Mouse (Mus musculus): ENCODE results near the gene Saxo1. TPM values are rescaled to one million over a fixed set of nuclear protein-coding genes. Genes with fewer than 3 reads are reported as not detected.

Saxo1 gene
- polyA plus RNA-seq, 1 experiment from 2014 or later, result not detected

DNA sequence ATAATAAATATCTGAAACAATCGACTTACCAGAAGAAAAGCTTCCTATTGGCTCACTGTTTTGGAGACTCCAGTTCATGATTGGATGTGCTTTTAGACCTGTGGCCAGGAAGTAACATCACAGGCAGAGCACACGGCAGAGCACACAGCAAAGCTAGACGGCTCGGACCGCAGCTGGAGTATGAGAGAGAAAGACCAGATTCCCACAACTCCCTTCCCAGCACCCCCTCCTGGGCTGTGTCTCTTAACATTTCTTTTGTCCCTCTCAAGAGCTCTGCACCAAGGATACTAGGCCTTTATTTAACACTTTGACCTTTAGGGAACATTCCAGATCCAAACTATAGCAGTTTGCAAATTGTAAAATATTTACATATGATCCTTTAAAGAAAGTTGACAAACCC lies 19.2 kb downstream of the Saxo1 start:
- Histone ChIP-seq H3K27me3 (ENCODE audit: control insufficient read depth, insufficient read depth, low read length) (no peaks in the 10 kb centered on the region), H3K9me3 (ENCODE audit: control insufficient read depth, low read length) (no peaks in the 10 kb centered on the region), H3K4me2 (replicated peaks; ENCODE audit: low read depth, low read length) (no peak overlapping the region), H3K4me3 (ENCODE audit: low read depth, low read length) (no peak overlapping the region), H3K27ac (ENCODE audit: low read depth, low read length) (no peak overlapping the region), H3K4me1 (replicated peaks; ENCODE audit: control insufficient read depth, insufficient read depth, low read length) (no peaks in the 10 kb centered on the region), H3K9ac (ENCODE audit: low read depth, low read length) (no peak overlapping the region), H3K36me3 (ENCODE audit: control insufficient read depth, insufficient read depth, low read length) (no peaks in the 10 kb centered on the region)
- ATAC-seq (ENCODE audit: low FRiP score), result no peak
- no peak for DNase-seq (ENCODE audit: low spot score)
- WGBS, result 89% methylated on average over 5 of the region's 5 CpGs

DNA sequence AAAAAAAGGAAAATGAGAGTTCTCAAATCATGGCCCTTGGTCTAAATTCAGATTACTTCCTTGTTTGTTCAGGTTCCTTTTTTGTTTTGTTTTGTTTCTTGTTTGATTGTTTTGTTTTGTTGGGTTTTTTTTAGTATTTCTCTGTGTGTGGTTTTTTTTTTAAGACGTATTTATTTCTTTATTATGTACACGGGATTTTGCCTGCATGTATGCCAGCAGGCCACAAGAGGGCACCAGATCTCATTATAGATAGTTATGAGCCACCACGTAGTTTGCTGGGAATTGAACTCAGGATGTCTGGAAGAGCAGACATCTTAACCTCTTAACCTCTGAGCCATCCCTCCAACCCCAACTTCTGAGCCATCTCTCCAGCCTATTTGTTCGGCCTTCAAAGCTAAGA lies 20.2 kb downstream of the Saxo1 start:
- ATAC-seq (ENCODE audit: low FRiP score), result no peak

DNA sequence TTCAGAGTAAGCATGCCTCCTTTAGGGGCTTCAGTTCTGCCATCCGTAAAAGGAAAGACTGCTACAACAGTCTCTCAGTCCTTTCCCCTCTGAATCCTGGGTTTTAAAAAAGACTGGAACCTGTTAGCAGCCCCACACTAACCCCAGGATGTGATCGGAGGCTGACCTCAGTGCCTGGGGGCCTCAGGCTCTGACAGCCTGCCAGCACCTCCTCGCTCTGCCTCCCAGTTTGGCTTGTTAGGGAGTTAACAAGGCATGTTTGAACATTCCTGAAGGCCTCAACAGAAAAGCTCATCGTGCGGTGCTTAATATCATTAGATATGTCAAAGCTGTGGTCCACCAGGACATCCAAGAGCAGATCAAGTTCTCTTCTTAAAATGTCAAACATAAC lies 24.0 kb downstream of the Saxo1 start:
- no peak overlapping the region for H3K4me3 ChIP-seq (ENCODE audit: low read depth, low read length)
- H3K27me3 ChIP-seq (ENCODE audit: control insufficient read depth, insufficient read depth, low read length), result no peaks in the 10 kb centered on the region
- H3K27ac ChIP-seq (ENCODE audit: low read depth, low read length), result no peak overlapping the region
- H3K36me3 ChIP-seq (ENCODE audit: control insufficient read depth, insufficient read depth, low read length), result no peaks in the 10 kb centered on the region
- ATAC-seq (ENCODE audit: low FRiP score) (no peak), DNase-seq (ENCODE audit: low spot score) (no peak)
- H3K9ac ChIP-seq (ENCODE audit: low read depth, low read length), result no peak overlapping the region
- H3K4me2 ChIP-seq (replicated peaks; ENCODE audit: low read depth, low read length), result no peak overlapping the region
- no peaks in the 10 kb centered on the region for H3K9me3 ChIP-seq (ENCODE audit: control insufficient read depth, low read length)
- WGBS, result 63% methylated on average over 5 of the region's 5 CpGs
- H3K4me1 ChIP-seq (replicated peaks; ENCODE audit: control insufficient read depth, insufficient read depth, low read length), result no peaks in the 10 kb centered on the region

More for the DNA sequence above, 20.2 kb downstream of the Saxo1 start:
- WGBS, result 40% methylated on average over 4 of the region's 4 CpGs
- no peaks in the 10 kb centered on the region for H3K27me3 ChIP-seq (ENCODE audit: control insufficient read depth, insufficient read depth, low read length)
- no peaks in the 10 kb centered on the region for H3K4me1 ChIP-seq (replicated peaks; ENCODE audit: control insufficient read depth, insufficient read depth, low read length)
- DNase-seq (ENCODE audit: low spot score), result peak; percentile 48
- no peak overlapping the region for H3K9ac ChIP-seq (ENCODE audit: low read depth, low read length)
- H3K9me3 ChIP-seq (ENCODE audit: control insufficient read depth, low read length), result no peaks in the 10 kb centered on the region
- H3K4me3 ChIP-seq (ENCODE audit: low read depth, low read length), result no peak overlapping the region
- no peak overlapping the region for H3K27ac ChIP-seq (ENCODE audit: low read depth, low read length)
- no peaks in the 10 kb centered on the region for H3K36me3 ChIP-seq (ENCODE audit: control insufficient read depth, insufficient read depth, low read length)
- no peak overlapping the region for H3K4me2 ChIP-seq (replicated peaks; ENCODE audit: low read depth, low read length)

DNA sequence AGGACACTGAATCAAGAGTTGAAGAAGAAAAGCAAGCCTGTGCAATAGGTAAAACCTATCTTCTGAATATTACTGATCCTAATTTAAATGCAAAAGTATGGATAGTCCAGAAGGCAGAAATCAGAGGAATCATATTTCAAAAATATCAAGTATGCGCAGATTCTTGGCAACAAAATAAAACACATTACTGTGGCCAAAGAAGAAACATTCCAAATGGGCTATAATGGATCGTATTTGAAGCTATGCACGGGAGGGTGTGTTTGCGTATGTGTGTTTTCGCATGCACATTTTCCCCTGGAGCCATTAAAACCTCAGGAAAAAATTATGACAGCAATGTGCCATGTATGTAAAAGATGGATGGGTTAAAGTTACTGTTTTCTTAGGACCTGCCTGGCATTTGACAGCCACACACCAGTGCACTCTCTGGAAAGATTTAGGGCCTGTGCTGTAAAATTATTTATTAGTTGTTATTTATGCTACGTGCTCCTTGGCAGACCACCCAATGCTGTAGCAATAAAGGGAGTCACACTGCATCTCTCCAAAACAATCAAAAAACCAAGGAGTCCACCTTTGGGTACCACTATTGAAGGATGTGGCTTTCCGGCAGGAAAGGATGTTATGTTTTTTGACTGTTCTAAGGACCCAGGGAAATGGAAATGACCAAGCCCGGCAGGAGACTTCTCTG lies 24.6 kb downstream of the Saxo1 start:
- Histone ChIP-seq H3K4me3 (ENCODE audit: low read depth, low read length) (no peak overlapping the region), H3K4me1 (replicated peaks; ENCODE audit: control insufficient read depth, insufficient read depth, low read length) (no peaks in the 10 kb centered on the region), H3K36me3 (ENCODE audit: control insufficient read depth, insufficient read depth, low read length) (no peaks in the 10 kb centered on the region), H3K9me3 (ENCODE audit: control insufficient read depth, low read length) (no peaks in the 10 kb centered on the region), H3K27me3 (ENCODE audit: control insufficient read depth, insufficient read depth, low read length) (no peaks in the 10 kb centered on the region), H3K27ac (ENCODE audit: low read depth, low read length) (no peak overlapping the region), H3K4me2 (replicated peaks; ENCODE audit: low read depth, low read length) (no peak overlapping the region), H3K9ac (ENCODE audit: low read depth, low read length) (no peak overlapping the region)
- 88% methylated on average over 8 of the region's 8 CpGs for WGBS
- no peak for ATAC-seq (ENCODE audit: low FRiP score)
- DNase-seq (ENCODE audit: low spot score), result no peak

DNA sequence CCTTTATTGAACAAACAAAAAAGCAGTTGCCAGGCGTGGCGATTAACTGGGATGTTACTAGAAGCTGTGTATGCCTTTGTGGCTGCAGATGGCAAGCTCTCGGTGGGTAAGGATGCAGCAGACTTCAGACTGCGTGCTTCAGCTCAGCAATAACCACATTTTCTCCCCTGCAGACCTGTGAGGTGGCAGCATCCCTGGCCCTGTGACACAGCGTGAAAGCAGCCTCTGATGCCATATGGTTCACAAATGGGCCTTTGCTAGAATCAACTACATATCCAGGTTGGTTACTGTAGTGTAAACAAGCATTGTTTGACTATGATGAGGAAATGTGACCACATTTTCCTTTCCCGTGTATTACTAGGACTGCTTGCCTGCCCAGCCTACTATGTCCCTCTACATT lies 29.0 kb downstream of the Saxo1 start:
- H3K4me1 ChIP-seq (replicated peaks; ENCODE audit: control insufficient read depth, insufficient read depth, low read length), result no peaks in the 10 kb centered on the region
- WGBS, result 71% methylated on average over 6 of the region's 6 CpGs
- no peaks in the 10 kb centered on the region for H3K27me3 ChIP-seq (ENCODE audit: control insufficient read depth, insufficient read depth, low read length)
- H3K4me2 ChIP-seq (replicated peaks; ENCODE audit: low read depth, low read length), result no peak overlapping the region
- ATAC-seq (ENCODE audit: low FRiP score), result no peak
- no peaks in the 10 kb centered on the region for H3K36me3 ChIP-seq (ENCODE audit: control insufficient read depth, insufficient read depth, low read length)
- H3K9me3 ChIP-seq (ENCODE audit: control insufficient read depth, low read length), result no peaks in the 10 kb centered on the region
- H3K9ac ChIP-seq (ENCODE audit: low read depth, low read length), result no peak overlapping the region
- DNase-seq (ENCODE audit: low spot score), result no peak
- no peak overlapping the region for H3K27ac ChIP-seq (ENCODE audit: low read depth, low read length)
- no peak overlapping the region for H3K4me3 ChIP-seq (ENCODE audit: low read depth, low read length)

DNA sequence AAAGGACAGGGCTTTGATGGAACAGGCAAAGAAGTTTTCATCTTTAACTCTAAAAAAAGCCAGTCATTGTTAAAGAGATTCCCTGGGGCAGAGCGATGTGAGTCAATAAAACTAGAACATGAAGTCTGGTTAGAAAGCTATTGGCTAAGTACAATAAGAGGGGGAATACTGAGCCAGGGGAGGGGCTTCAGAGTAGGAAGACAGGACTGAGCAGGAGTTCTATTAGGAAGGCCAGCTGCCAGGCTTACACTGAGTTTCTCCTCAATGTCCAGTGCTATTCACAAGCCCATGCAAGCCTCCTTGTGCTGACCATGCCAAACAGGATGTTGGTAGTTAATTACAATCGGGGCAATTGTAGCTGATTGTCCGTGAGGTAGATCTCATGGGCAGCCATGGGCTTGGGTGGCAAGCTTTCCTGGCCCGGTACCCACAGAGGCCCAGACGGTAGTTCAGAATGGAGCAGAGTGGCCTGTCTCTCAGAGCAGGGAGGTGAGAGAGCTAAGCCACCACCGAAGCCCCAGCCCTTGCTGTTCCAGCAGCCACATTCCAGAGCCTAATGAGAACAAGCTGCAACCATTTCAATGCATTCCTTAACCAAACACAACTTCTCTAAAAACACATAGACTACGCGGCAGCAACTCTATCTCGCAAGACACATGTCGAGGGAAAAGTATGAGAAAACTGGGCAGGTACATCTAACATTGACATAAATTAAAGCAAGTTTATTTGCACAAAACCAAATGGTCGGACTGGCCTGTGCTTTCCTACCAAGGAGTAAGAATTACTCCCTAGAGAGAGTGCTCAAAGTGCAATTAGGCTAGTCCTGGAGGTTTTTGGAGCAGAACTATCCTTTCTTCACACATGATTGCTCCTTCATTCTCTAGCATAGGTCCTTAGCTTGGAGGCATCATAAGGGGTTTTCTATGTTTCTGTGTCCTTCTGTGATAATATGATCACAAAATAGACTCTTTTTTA lies 30.7 kb downstream of the Saxo1 start:
- Histone ChIP-seq H3K4me2 (replicated peaks; ENCODE audit: low read depth, low read length) (no peak overlapping the region), H3K9me3 (ENCODE audit: control insufficient read depth, low read length) (no peaks in the 10 kb centered on the region), H3K4me3 (ENCODE audit: low read depth, low read length) (no peak overlapping the region), H3K4me1 (replicated peaks; ENCODE audit: control insufficient read depth, insufficient read depth, low read length) (no peaks in the 10 kb centered on the region), H3K9ac (ENCODE audit: low read depth, low read length) (no peak overlapping the region), H3K36me3 (ENCODE audit: control insufficient read depth, insufficient read depth, low read length) (no peaks in the 10 kb centered on the region), H3K27me3 (ENCODE audit: control insufficient read depth, insufficient read depth, low read length) (no peaks in the 10 kb centered on the region), H3K27ac (ENCODE audit: low read depth, low read length) (no peak overlapping the region)
- ATAC-seq (ENCODE audit: low FRiP score), result no peak
- DNase-seq (ENCODE audit: low spot score), result peak; percentile 17
- 70% methylated on average over 11 of the region's 11 CpGs for WGBS

DNA sequence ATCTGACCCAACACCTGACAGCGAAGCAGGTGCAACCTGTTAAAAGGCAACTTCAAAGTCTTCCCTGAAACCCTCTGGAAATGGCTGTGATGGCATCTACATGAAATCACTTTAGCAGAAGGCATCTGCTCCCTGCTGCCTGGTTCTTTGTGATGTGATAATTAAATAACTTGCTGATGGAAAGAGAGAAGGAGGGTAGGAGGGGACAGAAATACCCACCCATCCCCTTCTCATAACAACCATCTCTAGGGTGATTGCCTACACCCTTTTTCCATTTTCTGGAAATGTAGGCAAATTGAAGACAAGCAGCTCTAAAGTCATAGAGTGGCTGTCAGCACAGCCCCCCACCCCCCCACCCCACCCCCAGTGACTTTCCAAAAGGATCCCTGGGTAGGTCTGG lies 33.6 kb downstream of the Saxo1 start:
- H3K27me3 ChIP-seq (ENCODE audit: control insufficient read depth, insufficient read depth, low read length), result no peaks in the 10 kb centered on the region
- H3K9ac ChIP-seq (ENCODE audit: low read depth, low read length), result no peak overlapping the region
- DNase-seq (ENCODE audit: low spot score), result no peak
- H3K9me3 ChIP-seq (ENCODE audit: control insufficient read depth, low read length), result no peaks in the 10 kb centered on the region
- no peak for ATAC-seq (ENCODE audit: low FRiP score)
- no peak overlapping the region for H3K4me2 ChIP-seq (replicated peaks; ENCODE audit: low read depth, low read length)
- no peaks in the 10 kb centered on the region for H3K36me3 ChIP-seq (ENCODE audit: control insufficient read depth, insufficient read depth, low read length)
- 84% methylated on average over 1 of the region's 1 CpGs for WGBS
- H3K4me1 ChIP-seq (replicated peaks; ENCODE audit: control insufficient read depth, insufficient read depth, low read length), result no peaks in the 10 kb centered on the region
- H3K4me3 ChIP-seq (ENCODE audit: low read depth, low read length), result no peak overlapping the region
- H3K27ac ChIP-seq (ENCODE audit: low read depth, low read length), result no peak overlapping the region

DNA sequence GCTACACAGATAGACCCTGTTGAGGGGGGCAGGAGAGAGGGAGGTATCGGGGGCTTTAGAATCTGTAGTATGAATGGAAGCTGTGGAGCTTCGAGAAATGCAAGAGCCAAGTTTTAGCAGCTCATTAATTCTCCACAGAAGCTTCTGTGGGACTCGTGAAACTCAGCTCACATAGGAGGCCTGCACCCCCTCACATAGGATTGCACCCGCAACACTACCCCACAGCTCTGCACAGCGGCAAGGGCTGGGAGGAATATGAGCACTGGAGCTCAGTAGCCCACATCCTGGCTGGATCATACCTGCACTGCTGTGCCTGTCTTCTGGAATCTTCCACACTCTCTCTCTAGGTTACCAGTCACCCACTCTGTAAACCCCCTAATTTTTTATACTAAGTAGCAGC lies 34.4 kb downstream of the Saxo1 start:
- H3K27me3 ChIP-seq (ENCODE audit: control insufficient read depth, insufficient read depth, low read length), result no peaks in the 10 kb centered on the region
- H3K9me3 ChIP-seq (ENCODE audit: control insufficient read depth, low read length), result no peaks in the 10 kb centered on the region
- DNase-seq (ENCODE audit: low spot score), result no peak
- no peak overlapping the region for H3K4me2 ChIP-seq (replicated peaks; ENCODE audit: low read depth, low read length)
- H3K9ac ChIP-seq (ENCODE audit: low read depth, low read length), result no peak overlapping the region
- 87% methylated on average over 5 of the region's 5 CpGs for WGBS
- no peaks in the 10 kb centered on the region for H3K4me1 ChIP-seq (replicated peaks; ENCODE audit: control insufficient read depth, insufficient read depth, low read length)
- ATAC-seq (ENCODE audit: low FRiP score), result no peak
- H3K4me3 ChIP-seq (ENCODE audit: low read depth, low read length), result no peak overlapping the region
- H3K27ac ChIP-seq (ENCODE audit: low read depth, low read length), result no peak overlapping the region
- no peaks in the 10 kb centered on the region for H3K36me3 ChIP-seq (ENCODE audit: control insufficient read depth, insufficient read depth, low read length)

DNA sequence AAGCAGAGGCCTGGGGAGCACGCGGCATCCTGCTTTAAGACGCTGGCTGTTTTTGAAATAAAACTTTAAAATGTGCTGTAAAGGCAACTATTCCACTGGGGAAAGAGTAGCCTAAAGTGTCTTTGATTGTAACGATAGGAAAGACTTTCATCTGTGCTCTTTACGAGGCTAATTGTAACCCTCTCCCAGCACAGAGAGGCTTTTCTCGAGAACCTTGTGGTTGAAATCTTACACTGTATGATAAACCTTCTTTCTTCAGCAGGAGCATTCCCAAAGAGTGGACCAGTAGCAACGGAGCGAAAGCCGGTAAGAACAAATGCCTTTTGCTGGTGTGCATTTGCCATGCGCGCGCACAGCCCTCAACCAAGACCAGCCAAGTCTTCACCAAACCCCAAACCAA lies 37.4 kb downstream of the Saxo1 start:
- Histone ChIP-seq H3K4me2 (replicated peaks; ENCODE audit: low read depth, low read length) (no peak overlapping the region), H3K27ac (ENCODE audit: low read depth, low read length) (no peak overlapping the region), H3K9ac (ENCODE audit: low read depth, low read length) (no peak overlapping the region), H3K4me3 (ENCODE audit: low read depth, low read length) (no peak overlapping the region), H3K36me3 (ENCODE audit: control insufficient read depth, insufficient read depth, low read length) (no peaks in the 10 kb centered on the region), H3K4me1 (replicated peaks; ENCODE audit: control insufficient read depth, insufficient read depth, low read length) (no peaks in the 10 kb centered on the region), H3K9me3 (ENCODE audit: control insufficient read depth, low read length) (no peaks in the 10 kb centered on the region), H3K27me3 (ENCODE audit: control insufficient read depth, insufficient read depth, low read length) (no peaks in the 10 kb centered on the region)
- DNase-seq (ENCODE audit: low spot score) (no peak), ATAC-seq (ENCODE audit: low FRiP score) (no peak)
- 94% methylated on average over 12 of the region's 12 CpGs for WGBS

Data from hindbrain, embryonic 11.5 days (tissue).